Mouse (Mus musculus): ENCODE data around the gene Otud7a.

Otud7a gene

DNA sequence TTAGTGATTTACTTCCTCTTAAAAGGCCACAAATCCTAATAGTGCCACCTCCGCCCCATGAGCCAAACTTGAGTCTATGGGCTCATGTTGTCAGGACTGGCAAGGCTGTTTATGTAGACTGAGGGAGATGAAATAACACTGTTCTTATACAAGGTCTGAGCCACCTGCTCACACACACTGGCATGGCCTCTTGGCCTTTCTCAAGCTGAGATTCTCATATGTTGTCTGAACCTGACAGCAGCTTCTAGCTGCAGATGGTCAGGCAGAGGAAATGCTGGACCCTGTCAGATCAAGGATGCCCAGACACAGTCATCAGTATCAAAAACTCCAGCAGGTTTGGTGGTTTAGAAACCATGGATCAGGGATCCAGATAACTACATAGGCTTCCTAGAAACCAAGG is 328.7 kb downstream of the Otud7a start:
- DNase-seq (ENCODE audit: low read depth, low spot score): no peak

- peak; percentile 18 for DNase-seq (ENCODE audit: low read depth, low spot score)
Measured at GRCm38 (mm10) chr7:63774291-63774690, 329.7 kb downstream of the Otud7a start.

DNA sequence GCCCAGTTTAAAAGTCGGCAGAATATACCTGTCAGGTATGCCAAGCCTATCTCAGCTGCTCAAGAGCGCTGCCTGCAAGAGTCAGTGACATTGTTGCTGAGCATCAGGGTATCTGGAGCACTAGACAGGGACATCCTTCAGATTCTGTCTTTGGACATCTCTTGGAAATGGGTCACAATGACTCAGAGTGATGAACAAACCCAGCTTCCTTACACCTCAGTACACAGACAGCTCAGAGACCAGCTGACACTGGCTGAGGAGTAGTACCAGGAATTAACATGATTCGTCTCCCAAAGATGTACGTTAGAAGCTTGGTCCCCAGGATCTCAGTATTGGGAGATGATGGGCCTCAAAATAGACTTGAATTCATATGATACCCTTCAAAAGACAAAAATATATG is 332.8 kb downstream of the Otud7a start:
- DNase-seq (ENCODE audit: low read depth, low spot score): peak; percentile 12

DNA sequence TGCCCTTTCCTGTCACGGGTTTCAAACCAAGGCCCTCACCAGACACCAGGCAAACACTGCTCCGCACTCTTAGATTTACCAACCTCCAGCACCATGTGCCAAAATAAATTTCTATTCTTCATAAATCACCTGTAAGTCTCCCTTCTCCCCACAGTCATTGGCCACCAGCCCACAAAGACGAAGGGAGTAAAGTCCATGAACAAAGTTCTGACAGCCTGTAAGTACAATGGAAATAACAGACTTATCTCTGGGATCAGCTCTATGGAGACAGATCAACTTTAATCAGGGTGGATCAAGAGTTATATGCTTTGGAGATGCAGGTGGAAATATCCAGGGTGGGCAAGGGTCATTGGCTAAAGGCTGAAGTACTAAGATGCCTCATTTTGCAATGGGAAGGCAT is 336.3 kb downstream of the Otud7a start:
- no peak for DNase-seq (ENCODE audit: low read depth, low spot score)

DNA sequence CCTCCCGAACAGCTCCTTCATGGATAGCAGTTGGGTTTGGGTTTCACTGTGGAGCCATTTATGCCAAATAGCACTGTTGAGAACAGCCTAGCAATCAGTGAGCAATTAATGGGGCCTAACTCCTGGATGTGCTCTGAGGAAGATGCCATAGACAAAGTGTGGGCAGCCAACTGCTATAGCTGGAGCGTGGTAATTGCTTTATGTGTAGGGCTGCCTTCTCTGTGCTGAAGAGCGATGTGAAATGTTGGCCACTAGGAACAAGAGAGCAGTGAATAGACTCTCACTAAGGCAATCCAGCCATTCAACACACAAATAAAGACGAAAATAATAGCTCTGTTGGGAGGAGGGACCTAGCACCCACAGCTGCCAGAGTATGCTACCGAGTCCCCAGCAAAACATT is 345.2 kb downstream of the Otud7a start:
- no peak for DNase-seq (ENCODE audit: low read depth, low spot score)

DNA sequence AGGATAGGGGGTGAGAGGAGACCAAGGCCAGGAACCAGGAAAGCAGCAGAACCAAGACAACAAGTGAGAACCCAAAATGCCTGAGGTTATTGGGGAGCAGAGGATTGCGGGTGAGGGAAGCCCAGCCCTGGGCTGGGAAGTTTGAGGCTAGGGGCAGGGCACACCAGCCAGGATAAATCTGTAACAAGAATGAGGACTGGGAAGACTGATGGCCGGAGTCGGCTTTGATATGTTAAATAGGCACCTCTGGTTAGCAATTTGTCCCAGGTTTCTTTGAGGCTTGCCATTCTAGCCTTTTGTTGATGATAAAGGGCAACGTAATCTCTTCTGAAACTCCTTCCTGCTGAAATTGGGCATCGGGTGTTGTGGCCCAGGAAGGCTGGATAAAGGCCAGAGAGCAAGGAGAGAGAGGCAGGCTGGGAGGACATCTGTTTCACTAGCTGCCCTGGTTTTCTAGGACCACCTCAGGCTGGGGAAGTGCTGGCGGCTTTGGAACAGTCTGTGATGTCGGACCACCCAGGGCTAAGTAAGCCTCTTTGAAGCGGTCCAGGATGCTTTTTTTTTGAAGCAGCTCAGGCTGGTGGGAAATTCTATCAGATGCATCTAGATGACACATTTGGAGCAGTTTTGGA is 351.6 kb downstream of the Otud7a start:
- DNase-seq (ENCODE audit: low read depth, low spot score): no peak

DNA sequence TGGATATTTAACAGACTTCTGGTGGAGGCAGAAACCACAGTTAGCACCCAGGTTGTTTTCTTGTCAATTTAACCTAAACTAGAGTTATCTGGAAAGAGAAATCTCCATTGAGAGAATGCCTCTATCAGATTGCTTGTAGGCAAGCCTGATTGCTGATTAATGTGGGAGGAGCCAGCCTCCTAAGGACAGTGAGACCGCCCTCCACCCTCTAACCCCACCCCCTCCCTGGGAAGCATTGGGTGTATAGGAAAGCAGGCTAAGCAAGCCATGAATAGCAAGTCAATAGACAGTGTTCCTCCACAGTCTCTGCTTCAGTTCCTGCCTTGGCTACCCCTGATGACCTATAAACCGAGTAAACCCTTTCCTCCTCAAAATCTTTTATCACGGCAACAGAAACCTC is 353.9 kb downstream of the Otud7a start:
- DNase-seq (ENCODE audit: low read depth, low spot score): no peak

DNA sequence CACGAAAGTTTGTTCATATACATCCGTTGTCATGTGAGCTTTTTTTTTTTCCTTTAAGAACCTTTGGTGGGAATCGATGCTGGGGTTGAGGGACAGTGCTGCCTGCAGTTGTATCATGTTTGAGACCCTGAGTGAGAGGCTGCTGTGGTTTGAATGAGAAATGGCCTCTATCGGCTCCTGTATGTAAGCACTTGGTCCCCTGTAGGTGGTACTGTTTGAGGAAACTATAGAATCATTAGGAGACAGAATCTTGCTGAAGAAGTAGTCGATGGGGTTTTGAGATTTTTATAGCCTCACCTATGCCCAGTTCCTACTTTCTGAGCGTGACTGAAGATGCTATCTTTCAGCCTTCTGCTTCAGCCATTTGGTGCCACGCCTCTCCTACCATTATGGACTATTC is 354.8 kb downstream of the Otud7a start:
- no peak for DNase-seq (ENCODE audit: low read depth, low spot score)

DNA sequence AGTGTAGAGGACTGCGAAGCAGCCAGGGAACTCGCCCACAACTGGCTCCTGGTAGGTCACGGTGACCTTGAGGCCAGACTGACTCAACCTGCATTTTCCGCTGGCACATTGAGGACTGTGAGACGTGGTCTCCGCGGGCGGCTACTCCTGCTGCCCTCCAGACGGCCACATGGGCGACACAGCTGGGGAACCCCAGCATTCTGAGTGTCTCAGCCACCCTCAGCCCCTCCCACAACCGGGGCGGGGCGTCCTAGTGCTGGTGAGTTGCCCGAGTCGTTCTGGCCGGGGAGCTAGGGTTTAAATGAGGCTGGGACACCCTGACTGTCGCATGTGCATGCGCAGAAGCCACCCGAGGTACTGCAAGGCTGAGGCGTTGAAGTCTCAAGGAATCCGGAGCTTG is 358.2 kb downstream of the Otud7a start:
- DNase-seq (ENCODE audit: low read depth, low spot score): no peak
